Mouse (Mus musculus) ovary, adult 18-20 months (tissue): ENCODE results near the gene Pgm5.
"Not testable (repeated sequence)": the region's sequence is repeated elsewhere in the genome, so short reads cannot be mapped to it uniquely, and the experiment has no call there.

Experiments
- DNase-seq: peaks from one replicate; pipeline ENCODE4 v3.0.0; 2022; ENCODE audit warnings: low spot score, mixed read lengths

Gene Pgm5

GRCm38 (mm10) chr19:24707071-24707906, 154.4 kb downstream of the Pgm5 start:
- no peak for DNase-seq

GRCm38 (mm10) chr19:24705395-24705794, 156.3 kb downstream of the Pgm5 start:
- no peak for DNase-seq

GRCm38 (mm10) chr19:24704326-24704725, 157.3 kb downstream of the Pgm5 start:
- no peak for DNase-seq

GRCm38 (mm10) chr19:24703680-24704079, 158.0 kb downstream of the Pgm5 start:
- DNase-seq: no peak

GRCm38 (mm10) chr19:24703168-24703567, 158.5 kb downstream of the Pgm5 start:
- not testable (repeated sequence) for DNase-seq

GRCm38 (mm10) chr19:24701716-24702115, 159.9 kb downstream of the Pgm5 start:
- no peak for DNase-seq

- no peak for DNase-seq
Measured at GRCm38 (mm10) chr19:24700664-24701063, 161.0 kb downstream of the Pgm5 start.

- no peak for DNase-seq
Measured at GRCm38 (mm10) chr19:24699910-24700309, 161.7 kb downstream of the Pgm5 start.

GRCm38 (mm10) chr19:24699196-24699595, 162.5 kb downstream of the Pgm5 start:
- no peak for DNase-seq

- DNase-seq: no peak
Measured at GRCm38 (mm10) chr19:24698651-24699050, 163.0 kb downstream of the Pgm5 start.

GRCm38 (mm10) chr19:24697946-24698345, 163.7 kb downstream of the Pgm5 start:
- DNase-seq: no peak

GRCm38 (mm10) chr19:24692691-24693090, 169.0 kb downstream of the Pgm5 start:
- no peak for DNase-seq

GRCm38 (mm10) chr19:24689531-24689930, 172.1 kb downstream of the Pgm5 start:
- no peak for DNase-seq

- no peak for DNase-seq
Measured at GRCm38 (mm10) chr19:24688327-24688726, 173.3 kb downstream of the Pgm5 start.

GRCm38 (mm10) chr19:24686411-24686810, 175.2 kb downstream of the Pgm5 start:
- no peak for DNase-seq

- no peak for DNase-seq
Measured at GRCm38 (mm10) chr19:24683016-24683720, 178.5 kb downstream of the Pgm5 start.

- DNase-seq: no peak
Measured at GRCm38 (mm10) chr19:24677242-24677984, 184.2 kb downstream of the Pgm5 start.

- no peak for DNase-seq
Measured at GRCm38 (mm10) chr19:24676429-24676828, 185.2 kb downstream of the Pgm5 start.

GRCm38 (mm10) chr19:24673762-24674161, 187.9 kb downstream of the Pgm5 start, which contains the start of gene Tmem252:
Tmem252 (plus strand) TSS chr19:24674008.
- no peak for DNase-seq

- no peak for DNase-seq
Measured at GRCm38 (mm10) chr19:24673331-24673730, 188.3 kb downstream of the Pgm5 start.

- DNase-seq: no peak
Measured at GRCm38 (mm10) chr19:24672366-24672960, 189.2 kb downstream of the Pgm5 start.

GRCm38 (mm10) chr19:24671571-24671970, 190.1 kb downstream of the Pgm5 start:
- no peak for DNase-seq
